Mouse (Mus musculus) layer of hippocampus, adult 8-10 months (tissue): ENCODE data around the gene Vcp. TPM values are rescaled to one million over a fixed set of nuclear protein-coding genes. Genes with fewer than 3 reads are reported as not detected.

Source experiments
- DNase-seq, 2 experiments: peaks; one replicate each; pipeline ENCODE4 v3.0.0; 2022; ENCODE audit warnings: low spot score in 2 of 2
- total RNA-seq, 4 experiments: library from RNA; stranded (reverse); gene quantifications; 2 replicates each; pipeline ENCODE4 v1.2.4; 2022

The Vcp gene
- total RNA-seq, 4 experiments from 2014 or later = 174 to 191 (median 185) TPM

DNA sequence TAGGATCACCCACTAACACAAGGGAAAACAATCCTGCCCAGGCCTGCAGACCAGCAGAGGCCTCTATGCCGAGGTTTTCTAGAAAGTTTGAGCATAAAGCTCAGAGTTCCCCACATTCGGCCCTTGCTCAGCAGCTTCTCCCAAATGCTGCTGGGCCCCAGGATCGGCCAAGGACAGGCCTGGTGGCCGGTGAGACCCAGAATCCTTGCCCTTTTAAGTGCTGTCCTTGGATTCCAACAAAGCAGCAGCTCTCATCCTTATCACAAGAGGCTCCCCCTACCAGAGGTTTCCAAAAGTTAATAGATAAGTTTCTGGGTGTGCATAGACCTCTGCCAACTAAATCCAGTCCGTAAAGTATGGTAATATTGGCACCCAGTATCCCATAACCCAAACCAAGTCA is 26.4 kb downstream of the Vcp start:
- DNase-seq = no peak

DNA sequence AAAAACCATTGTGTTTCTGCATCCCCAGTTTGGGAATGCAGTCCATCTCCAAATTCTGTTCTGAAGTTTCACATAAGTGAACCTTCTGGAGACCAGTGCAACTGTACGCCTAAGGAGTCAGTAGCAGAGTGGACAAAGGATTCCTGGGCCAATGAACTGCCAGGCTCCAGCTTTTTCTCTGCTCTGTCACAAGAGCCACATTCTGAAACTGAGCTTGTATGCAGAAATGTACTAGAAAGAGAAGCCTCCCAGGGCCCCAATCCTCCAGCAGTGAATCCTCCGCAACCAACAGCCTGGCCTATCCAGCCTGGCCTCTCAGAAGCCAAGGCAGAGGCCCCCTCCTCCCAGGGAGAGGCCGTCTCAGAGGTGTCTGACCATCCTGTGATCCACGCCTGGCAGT is 27.4 kb downstream of the Vcp start:
- no peak for DNase-seq

DNA sequence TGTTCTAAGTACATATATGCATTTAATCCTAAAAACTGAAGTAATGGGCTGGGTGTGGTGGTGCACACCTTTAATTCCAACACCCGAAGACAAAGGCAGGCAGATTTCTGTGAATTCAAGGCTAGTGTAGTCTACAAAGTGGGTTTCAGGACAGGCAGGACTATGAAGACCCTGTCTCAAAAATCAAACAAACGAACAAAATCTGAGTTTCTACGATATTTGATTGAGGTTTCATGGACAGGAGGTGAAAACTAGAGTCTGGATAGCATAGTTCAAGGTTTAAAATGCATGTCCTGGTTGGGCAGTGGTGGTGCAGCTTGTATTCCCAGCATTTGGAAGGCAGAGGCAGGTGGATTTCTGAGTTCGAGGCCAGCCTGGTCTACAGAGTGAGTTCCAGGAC is 31.0 kb downstream of the Vcp start, which contains the start of gene 1700022I11Rik:
1700022I11Rik (plus strand) TSS at position 301 of the 400 bp plus-strand sequence.
- DNase-seq = no peak

DNA sequence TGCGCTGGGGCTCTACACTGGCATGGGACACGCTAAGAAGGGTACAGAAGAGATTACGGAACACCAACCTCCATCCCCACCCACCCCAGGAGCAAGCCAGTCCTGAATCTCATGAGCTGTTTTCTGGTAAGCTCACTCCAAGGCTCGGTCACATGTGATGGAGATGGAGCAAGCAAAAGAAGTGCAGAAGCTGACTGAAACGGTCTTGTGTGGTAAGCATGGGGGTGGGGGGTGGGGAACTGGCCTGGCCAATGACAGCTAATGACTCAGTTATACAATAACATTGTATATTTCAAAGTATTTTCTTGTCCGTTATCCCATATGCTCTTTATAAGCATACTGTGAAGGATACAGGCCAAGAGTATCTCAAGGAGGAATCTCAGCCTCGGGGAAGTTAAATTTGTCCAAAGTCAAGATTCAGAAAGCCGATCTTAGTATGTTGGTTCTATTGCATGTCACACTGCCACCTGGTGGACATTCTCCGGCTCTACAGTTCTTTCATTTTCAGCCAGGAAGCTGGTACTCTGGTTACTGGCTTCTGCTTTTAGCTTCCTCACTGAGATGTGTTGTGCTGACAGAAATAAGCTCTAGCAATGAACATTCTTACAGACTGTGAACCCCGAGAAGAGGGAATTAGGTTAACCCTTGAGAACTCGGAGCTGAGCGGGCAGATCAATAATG is 35.1 kb downstream of the Vcp start:
- DNase-seq = peak in 1 of 2 experiments; percentile 46

DNA sequence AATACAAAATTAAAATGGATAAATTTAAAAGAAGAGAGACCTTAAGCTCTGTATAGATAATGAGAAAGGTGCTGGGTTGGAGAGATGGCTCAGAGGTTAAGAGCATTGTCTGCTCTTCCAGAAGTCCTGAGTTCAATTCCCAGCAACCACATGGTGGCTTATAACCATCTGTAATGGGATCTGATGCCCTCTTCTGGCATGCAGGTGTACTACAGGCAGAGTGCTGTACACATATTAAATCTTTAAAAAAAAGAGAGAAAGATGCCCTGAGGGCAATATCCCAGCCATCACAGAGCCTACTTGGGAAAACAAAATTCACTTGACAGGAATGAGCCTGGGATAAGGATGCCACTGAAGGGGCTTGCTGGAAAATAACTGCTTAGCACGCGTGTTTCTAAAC is 36.8 kb downstream of the Vcp start:
- DNase-seq = no peak

DNA sequence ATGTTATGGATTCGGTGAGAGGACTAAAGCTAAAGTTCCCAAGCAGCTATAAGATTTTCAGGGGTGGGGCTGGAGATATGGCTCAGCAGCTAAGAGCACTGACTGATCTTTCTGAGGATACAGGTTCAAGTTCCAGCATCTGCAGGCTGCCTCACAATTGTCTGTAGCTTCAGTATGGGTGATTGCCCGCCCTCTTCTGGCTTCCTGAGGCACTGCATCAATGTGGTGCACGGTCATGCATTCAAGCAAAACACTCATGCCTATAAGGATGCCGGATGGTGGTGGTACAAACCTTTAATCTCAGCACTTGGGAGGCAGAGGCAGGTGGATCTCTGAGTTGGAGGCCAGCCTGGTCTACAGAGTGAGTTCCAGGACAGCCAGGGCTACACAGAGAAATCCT is 38.7 kb downstream of the Vcp start:
- peak in 1 of 2 experiments; percentile 75 for DNase-seq

DNA sequence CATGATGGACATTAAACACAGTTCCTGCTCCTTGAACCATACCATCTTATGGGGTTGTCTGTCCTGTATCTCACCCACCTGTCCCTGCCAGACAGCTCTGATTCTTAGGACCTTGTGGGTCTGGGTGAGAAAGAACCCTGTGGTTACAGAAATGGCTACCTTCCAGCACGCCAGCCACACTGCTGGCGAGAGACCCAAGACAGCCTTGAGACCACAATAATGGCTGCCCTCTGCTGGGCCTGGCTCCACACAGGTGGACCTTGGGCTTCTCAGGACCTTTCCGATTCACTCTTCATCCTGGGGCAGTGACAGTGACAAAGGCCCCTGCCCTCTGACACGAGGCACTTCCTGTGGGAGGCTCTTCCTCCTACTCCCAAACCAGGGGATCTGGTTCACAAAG is 40.9 kb downstream of the Vcp start:
- no peak for DNase-seq

DNA sequence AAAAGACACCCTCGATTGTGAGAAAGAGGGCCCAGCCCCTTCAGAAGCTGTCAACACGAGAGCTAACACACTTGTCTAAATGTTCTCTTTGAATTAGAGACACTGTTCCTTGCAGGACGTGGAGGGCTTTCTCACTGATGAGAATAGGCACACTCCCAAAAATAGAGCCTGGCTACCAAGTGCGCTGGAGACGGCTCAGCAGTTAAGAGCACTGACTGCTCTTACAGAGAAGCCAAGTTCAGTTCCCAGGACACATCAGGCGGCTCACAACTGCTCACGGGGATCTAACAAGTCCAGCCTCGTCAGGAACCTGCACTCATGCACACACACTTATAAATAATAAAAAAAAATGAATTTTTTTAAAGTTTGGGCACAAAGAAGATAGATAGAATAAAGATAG is 41.4 kb downstream of the Vcp start:
- DNase-seq = no peak

DNA sequence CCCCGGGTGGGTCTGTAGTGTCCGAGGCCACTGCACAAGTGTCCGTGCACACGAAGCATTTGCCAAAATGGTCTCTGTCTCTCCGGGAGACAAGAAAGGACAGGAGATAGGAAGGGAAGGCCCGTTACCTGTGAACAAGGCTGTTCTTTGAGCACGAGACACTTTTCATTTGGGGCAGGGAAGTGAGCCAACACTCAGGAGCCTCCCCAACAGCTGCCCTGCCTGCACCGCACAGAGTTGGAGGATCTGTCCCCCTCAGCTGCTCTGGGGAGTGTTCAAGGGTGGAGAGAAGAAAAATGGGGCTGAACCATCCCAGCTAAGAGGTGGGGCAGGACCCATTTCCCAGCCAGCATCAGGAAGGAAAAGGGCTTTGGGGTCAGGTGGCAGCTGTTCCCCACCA is 42.3 kb downstream of the Vcp start:
- DNase-seq = no peak

DNA sequence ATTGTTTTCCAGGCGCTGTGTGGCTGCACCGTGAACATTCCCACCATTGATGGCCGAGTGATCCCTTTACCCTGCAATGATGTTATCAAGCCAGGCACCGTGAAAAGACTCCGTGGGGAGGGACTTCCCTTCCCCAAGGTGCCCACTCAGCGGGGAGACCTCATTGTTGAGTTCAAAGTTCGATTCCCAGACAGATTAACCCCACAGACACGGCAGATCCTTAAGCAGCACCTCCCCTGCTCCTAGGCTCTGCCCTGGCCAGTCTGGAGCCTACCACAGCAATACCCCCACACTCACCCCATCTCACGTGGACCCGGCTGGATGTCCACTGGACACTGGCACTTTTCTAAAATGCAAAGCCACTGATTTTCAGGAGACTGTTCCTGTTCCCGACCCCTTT is 43.0 kb downstream of the Vcp start:
- DNase-seq = no peak

DNA sequence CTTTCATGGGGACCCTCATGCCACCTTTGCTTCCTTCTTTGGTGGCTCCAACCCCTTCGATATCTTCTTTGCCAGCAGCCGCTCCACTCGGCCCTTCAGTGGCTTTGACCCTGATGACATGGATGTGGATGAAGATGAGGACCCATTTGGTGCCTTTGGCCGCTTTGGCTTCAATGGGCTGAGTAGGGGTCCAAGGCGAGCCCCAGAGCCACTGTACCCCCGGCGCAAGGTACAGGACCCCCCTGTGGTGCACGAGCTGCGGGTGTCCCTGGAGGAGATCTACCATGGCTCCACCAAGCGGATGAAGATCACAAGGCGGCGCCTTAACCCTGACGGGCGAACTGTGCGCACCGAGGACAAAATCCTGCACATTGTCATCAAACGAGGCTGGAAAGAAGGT is 43.7 kb downstream of the Vcp start:
- no peak for DNase-seq

DNA sequence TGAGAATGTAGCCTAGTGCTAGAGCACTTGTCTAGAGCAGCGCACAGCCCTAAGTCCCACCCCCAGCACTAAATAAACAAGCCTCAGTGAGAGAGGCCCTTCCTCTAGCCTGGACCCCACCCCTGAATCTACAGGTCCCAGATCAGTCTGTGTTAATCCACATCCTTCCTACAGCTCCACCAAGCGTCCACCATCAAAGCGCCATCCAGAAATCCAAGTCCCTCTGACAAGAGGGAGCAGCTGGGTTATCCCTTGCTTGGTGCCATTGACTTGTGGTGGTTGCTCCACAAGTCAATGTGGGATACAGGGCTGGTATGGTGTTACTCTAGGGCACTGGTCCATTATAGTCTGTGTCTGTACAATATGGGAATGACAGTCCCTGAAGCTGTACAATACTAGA is 45.1 kb downstream of the Vcp start:
- no peak for DNase-seq

DNA sequence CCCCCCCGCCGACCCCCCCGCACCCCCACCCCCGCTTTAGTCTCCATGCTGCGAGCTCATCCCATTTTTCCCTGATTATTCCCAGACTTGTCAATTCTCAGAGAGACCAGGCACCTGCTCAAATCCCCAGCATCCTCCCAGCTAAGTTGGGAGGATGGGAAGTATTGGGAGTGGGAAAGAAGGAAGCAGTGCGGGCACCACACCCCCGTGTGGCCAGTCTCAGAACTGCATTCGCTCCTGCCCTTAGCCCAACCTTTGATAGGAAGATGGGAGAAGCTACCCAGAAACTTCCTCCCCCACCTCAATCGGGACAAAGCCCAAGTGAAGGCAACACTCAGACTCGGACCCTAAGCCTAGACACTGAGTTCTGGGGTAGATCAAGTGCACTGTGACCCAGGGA is 46.0 kb downstream of the Vcp start:
- peak in 1 of 2 experiments; percentile 84 for DNase-seq

DNA sequence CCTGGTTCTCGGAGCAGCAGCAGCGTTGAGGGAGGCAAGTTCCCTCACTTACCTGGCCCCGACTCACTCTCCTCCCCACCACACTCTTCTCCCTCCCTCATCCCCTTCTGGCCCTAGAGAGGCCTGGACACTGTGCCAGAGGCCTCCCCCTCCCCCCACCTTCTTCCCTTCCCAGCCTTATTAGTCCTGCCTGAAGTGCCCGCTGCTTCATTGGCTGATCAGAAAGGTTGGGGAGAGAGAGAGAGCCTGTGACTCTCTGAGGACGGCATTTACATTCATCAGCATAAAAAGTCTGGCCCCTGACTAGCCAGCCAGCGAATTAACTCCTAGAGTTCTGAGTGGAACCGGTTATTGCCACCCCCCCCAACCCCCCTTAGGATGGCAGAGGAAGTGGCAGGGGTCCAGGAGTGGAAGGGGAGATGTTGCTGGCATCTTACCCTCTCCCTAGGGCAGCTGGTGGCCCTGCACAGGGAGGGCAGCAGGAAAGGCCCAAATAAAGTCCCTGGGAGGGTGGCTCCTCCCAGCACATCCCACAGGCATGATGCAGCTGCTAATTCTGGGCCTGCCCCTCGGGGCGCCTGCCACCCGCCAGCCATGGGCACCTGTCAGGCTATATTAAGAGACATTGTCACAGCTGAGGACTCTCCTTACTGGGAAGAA is 46.7 kb downstream of the Vcp start:
- DNase-seq = peak in 1 of 2 experiments; percentile 29

DNA sequence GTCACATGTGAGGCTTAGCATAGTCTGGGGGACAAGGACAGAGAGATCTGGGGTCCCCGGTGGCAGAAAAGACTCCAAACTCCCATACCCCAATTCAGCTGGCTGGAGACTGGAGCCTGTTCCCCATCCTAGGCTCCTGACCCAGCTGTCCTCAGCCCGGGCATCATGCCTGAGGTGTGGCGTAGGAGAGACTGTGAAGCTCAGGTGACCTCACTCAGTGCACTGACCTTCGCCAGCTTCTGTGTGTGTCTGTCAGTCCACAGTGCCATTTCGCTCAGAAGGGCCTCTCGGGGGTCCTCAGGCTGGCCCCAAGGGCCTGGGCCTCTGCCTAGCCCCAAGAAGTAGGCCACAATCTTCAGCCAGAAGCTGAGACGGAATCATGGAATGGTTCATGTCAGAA is 47.7 kb downstream of the Vcp start:
- no peak for DNase-seq

DNA sequence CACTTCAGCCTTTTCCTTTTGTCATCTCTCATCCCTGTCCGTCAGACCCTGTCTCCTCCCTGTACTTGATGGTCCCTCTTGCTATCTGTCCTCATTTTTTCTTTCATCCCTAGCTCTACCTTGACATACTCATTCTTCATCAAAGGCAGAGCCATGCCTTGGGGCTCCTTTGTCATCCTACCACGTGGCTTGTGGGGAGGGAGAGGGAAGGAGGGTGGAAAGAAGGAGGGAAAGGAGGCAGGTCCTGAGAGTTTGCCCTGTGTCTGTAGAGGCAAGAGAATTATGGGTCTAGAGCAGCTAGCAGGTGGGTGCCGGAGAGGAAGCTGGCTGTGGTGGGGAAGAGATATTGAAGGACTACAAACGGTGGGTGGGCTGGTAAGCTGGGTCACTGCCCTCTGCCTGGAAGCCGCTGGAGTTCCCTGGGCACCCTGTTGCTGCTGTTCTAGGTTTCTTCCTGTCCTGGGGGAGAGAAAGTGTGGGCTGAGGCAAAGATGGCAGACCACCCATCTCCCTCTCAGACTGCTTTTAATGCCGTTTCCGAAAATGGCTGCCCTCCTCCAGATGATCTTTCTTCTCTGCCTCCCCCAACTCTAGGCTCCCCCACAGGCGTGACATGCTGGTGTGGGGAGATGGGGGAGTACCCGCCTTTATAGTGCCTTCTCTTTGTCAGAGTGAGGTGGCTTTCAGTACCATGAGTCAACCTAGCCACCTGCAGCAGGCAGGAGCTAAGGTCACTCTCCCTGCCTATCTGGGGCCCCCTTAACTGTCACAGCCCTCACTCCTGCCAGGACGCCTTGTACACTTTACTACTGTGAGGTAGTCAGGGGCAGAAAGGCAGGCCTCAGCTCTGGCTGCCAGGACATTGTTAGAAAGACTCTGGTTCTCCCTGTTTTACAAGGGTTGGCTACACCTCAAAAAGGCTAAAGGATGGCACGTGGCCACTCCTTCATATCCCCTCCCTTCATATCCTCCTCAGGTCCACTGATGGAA is 48.8 kb downstream of the Vcp start:
- DNase-seq = no peak

DNA sequence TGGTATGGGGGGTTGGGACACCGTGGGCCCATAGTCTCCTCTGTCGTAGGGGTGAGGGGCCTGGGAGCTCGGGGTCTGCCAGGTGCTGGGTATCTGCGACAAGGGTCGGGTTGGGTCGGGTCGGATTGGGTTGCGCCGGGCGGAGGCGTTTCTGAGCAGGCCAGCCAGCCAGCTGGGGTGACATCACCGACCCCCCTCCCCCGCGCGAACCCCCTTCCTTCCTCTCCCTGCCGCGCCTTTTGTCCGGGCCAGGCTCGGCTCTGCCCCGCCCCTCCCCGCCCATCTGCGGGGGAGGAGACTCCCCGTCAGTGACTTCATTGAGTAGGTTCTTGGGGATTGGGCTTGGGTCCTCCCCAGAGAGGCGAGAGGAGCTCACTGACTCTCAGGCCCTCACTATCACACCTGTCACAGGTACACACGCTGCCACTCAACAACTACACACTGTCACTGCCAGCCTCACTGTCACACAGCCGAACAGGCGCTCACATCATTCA is 50.2 kb downstream of the Vcp start:
- DNase-seq = peak; percentile 82 to 90

DNA sequence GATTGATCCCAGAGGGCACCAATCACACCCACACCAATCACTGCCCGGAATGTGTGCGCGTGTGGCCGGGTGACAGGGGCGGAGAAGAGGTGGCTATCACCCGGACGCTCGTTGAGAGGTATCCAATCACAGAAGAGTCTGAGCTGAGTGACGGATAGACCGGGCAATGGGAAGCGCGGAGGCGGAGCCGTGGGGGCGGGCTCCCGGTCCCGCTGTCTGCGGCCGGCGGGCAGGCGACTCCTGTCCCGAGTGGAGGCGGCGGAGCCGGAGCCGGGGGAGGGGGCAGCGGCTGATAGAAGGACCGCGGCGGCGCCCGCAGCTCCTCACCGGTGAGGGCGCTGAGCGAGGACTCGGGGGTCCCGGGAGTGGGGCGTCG is 50.6 kb downstream of the Vcp start, which contains the start of gene Dnajb5:
Dnajb5 (plus strand) TSS at position 139 of the 376 bp plus-strand sequence.
- DNase-seq = peak; percentile 99

DNA sequence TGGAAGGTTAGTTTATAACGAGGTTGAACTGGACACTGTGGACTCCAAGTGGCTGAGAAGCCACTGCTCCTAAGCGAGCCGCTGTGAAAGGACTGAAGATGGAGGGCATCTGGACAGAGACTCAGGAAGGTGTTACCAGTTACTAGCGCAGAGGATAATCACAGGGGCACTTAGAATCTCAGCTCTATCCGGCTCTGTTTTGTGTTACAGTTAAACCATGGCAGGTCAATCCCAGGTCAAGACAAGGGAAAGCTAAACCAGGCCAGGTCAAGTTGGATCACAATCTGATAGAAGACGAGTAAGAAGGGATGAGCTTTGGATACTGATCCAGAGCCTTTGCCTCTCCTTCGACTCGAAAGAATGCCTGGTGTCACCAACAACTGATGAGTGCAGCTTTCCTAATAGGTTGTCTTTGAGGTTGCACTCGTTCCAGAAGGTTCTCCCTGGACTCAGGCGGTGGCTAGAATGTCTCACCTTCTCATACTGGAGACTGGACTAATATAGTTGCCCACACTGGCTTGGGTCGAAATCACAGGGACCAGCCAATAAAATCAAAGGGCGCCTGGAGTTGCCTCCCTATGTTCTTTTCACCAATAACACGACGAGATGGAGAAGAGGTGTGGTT is 51.1 kb downstream of the Vcp start:
- no peak for DNase-seq

DNA sequence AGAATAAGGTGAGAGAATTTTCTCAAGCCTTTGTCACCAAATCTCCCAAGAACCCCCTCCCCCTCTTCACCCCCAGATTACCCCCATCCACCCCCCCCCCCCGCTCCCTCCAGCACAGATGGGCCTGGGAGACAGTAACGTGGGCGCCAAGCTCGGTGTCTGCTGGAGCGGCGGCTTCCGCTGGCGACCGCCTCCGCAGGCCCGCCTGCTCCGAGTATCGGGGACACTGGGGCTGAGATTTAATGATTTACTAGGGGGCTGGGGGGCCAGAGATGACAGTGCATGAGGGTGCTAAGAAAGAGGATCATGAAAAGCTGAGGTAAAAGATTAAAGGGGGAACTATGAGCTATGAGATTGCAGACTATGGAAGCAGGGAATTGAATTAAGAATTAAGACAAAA is 51.8 kb downstream of the Vcp start:
- peak in 1 of 2 experiments; percentile 64 for DNase-seq

DNA sequence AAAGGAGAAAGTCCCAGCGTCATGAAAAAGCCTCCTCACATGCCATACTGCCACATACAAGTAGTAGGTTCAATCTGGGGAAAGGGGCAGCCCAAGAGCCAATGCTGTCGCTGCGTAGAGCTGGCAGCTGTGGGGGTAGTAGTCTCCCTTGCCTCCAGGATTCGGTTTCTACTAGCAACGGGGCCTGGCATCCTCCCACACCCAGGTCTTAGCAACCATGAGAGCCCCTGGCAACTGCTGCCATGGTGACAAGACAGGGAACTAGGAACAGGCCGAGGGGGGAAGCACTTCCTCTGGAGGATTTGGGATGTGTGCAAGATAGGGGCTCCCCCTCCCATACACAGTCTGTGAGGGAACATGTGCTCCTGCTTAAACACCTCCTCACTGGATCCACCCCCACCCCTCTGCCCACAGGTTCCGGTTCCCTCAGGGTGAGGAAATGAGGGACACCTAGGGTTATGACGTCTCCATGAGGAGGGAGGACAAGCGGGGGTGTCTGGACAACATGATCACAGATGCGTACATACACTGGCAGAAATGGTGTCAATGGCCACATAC is 53.5 kb downstream of the Vcp start:
- peak; percentile 94 to 96 for DNase-seq
